Mouse (Mus musculus): Measurements from ENCODE around the gene Pxylp1. TPM values are rescaled to one million over a fixed set of nuclear protein-coding genes. Genes with fewer than 3 reads are reported as not detected.
"Not testable (repeated sequence)": the region's sequence is repeated elsewhere in the genome, so short reads cannot be mapped to it uniquely, and the experiment has no call there.

The Pxylp1 gene
- 6.8 to 21.3 TPM (median 8.5 TPM) in 3 replicates for total RNA-seq (2017)

DNA sequence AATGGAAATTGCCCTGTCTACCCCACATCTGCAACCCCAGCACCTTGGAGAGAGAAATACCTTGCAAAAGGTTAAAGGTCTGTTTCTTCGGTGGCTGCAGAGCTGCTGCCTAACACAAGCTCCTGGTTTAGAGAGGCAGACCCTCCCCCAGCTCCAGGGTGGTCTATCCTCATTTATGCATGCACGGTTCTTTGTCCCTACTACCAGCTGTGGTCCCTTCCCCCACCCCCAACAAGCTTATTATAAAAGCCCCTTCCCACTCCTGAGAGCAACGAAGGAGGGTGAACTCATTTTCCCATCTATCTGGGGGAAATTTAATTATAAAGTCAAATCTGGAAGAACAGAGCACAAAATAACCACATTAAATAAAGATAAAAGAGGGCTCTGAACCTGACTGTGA, at the start of gene Pxylp1:
TSS of gene Pxylp1 (minus strand) at position 124 of the 400 bp plus-strand sequence.
- no peak for ATAC-seq (replicated peaks; ENCODE audit: insufficient number of reproducible peaks, low FRiP score, low TSS enrichment, poor library complexity, severe bottlenecking)

GRCm38 (mm10) chr9:96938887-96939286, 46.4 kb upstream of the Pxylp1 start:
- no peak for ATAC-seq (replicated peaks; ENCODE audit: insufficient number of reproducible peaks, low FRiP score, low TSS enrichment, poor library complexity, severe bottlenecking)

DNA sequence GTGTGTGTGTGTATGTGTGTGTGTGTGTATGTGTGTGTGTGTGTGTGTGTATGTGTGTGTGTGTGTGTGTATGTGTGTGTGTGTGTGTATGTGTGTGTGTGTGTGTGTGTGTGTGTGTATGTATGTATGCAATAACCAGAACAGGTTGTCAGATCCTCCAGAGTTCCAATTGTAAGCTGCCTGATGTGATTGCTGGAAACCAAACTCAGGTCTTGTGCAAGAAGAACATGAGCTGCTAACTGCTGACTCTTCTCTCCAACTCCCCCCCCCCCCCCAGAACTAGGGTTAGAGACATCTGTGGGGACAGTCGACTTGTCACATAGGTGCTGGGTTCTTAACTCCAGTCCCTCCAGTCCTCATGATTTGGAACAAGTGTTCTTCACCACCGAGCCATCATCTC, 44.0 kb upstream of the Pxylp1 start:
- not testable (repeated sequence) for ATAC-seq (replicated peaks; ENCODE audit: insufficient number of reproducible peaks, low FRiP score, low TSS enrichment, poor library complexity, severe bottlenecking)

DNA sequence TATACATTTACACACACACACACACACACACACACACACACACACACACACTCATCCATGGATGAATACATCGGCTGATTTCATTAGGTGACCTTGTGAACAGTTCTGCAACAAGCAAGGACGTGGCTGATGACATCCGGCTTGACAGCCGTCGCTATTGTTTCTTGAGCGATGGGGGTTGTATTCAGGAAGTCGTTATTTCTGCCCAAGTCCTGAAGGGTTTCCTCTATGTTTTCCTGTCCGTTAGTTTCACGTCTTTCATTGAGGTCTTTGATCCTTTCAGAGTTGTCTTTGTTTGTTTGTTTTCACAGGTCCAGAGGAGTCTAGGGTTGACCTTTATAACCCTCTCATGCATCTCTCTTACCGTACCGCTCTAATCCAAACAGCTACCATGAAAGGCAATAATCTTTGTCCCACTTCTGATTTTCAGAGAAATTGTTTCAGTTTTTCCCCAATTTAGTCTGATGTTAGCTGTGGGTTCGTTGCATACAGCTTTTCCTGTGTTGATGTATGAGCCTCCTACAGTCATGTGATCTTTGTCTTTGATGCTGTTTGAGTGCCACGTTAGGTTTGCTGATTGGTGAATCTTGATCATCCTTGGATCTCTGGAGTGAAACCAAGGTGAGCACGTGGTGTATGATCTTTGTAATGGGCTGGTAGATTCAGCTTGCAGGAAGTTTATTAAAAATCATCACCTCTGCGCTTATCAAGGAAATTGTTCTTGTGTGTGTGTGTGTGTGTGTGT, 43.3 kb upstream of the Pxylp1 start:
- ATAC-seq (replicated peaks; ENCODE audit: insufficient number of reproducible peaks, low FRiP score, low TSS enrichment, poor library complexity, severe bottlenecking): no peak; the same call in 1 of the 2 replicates

- ATAC-seq (replicated peaks; ENCODE audit: insufficient number of reproducible peaks, low FRiP score, low TSS enrichment, poor library complexity, severe bottlenecking): no peak
Observed at GRCm38 (mm10) chr9:96934816-96935215, 42.3 kb upstream of the Pxylp1 start.

GRCm38 (mm10) chr9:96932751-96933150, 40.3 kb upstream of the Pxylp1 start:
- no peak for ATAC-seq (replicated peaks; ENCODE audit: insufficient number of reproducible peaks, low FRiP score, low TSS enrichment, poor library complexity, severe bottlenecking)

- ATAC-seq (replicated peaks; ENCODE audit: insufficient number of reproducible peaks, low FRiP score, low TSS enrichment, poor library complexity, severe bottlenecking): no peak
Observed at GRCm38 (mm10) chr9:96923577-96924316, 31.3 kb upstream of the Pxylp1 start.

- ATAC-seq (replicated peaks; ENCODE audit: insufficient number of reproducible peaks, low FRiP score, low TSS enrichment, poor library complexity, severe bottlenecking): no peak
Observed at GRCm38 (mm10) chr9:96923119-96923518, 30.6 kb upstream of the Pxylp1 start.

GRCm38 (mm10) chr9:96916620-96917538, 24.4 kb upstream of the Pxylp1 start:
- ATAC-seq (replicated peaks; ENCODE audit: insufficient number of reproducible peaks, low FRiP score, low TSS enrichment, poor library complexity, severe bottlenecking): peak; percentile 93

DNA sequence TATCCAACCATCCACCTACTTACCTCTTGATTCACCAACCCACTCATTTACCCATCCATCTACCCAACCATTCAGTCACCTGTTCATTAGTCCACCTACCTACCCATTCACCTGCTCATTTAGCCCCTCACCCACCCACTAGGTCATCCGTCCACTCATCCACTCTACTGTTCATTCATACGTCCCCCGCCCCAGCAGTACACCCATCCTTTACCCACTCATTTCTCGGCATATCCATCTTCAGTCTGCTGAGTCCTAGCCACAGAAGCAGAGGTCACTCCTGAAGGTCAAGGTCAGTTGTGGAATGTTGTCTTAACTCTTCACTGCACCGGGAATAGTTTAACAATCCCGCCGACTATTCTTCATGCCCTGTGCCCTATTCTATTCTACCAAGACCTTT, 23.6 kb upstream of the Pxylp1 start:
- no peak for ATAC-seq (replicated peaks; ENCODE audit: insufficient number of reproducible peaks, low FRiP score, low TSS enrichment, poor library complexity, severe bottlenecking)

DNA sequence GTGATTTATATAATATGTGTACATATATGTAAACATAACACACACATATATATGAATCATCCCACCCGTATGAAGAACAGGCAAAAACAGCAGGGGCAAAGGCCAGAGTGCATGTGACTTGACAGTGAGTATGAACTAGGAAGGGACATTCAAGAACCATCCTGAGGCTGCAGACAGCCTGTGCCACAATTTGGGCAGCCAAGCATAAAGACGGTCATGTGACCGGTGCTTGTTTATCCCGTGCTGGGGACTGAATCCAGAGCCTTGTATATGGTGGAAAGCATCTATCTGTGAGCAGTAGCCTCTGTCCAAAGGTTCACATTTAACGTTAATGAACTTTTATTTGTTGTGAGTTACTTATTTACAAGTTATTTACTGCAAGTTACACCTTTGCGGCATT, 22.4 kb upstream of the Pxylp1 start:
- no peak for ATAC-seq (replicated peaks; ENCODE audit: insufficient number of reproducible peaks, low FRiP score, low TSS enrichment, poor library complexity, severe bottlenecking)

- ATAC-seq (replicated peaks; ENCODE audit: insufficient number of reproducible peaks, low FRiP score, low TSS enrichment, poor library complexity, severe bottlenecking): no peak
Observed at GRCm38 (mm10) chr9:96914005-96914404, 21.5 kb upstream of the Pxylp1 start.

- ATAC-seq (replicated peaks; ENCODE audit: insufficient number of reproducible peaks, low FRiP score, low TSS enrichment, poor library complexity, severe bottlenecking): no peak
Observed at GRCm38 (mm10) chr9:96909503-96909902, 17.0 kb upstream of the Pxylp1 start.

GRCm38 (mm10) chr9:96908737-96909136, 16.3 kb upstream of the Pxylp1 start:
- no peak for ATAC-seq (replicated peaks; ENCODE audit: insufficient number of reproducible peaks, low FRiP score, low TSS enrichment, poor library complexity, severe bottlenecking)

- ATAC-seq (replicated peaks; ENCODE audit: insufficient number of reproducible peaks, low FRiP score, low TSS enrichment, poor library complexity, severe bottlenecking): no peak
Observed at GRCm38 (mm10) chr9:96904360-96905355, 12.2 kb upstream of the Pxylp1 start.

DNA sequence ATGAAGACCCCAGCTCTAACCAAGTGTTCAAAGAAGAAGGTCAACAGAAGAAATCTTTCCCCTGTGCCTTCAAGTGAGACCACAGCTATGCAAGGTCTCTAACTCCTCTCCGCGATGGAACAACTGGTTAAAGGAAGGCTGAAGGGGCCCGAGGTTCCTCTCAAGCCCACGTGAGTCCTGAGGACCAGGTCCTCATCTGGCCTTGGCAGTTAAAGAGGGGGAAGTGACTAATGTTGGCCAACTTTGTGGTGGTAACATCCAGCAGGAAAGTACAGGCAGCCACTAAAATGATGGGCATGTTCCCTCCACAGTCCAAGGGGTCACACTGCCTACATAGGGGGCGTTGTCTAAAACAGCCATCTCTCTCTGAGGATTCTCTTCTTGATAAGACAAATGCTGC, 7.2 kb upstream of the Pxylp1 start:
- ATAC-seq (replicated peaks; ENCODE audit: insufficient number of reproducible peaks, low FRiP score, low TSS enrichment, poor library complexity, severe bottlenecking): peak; percentile 68

- ATAC-seq (replicated peaks; ENCODE audit: insufficient number of reproducible peaks, low FRiP score, low TSS enrichment, poor library complexity, severe bottlenecking): no peak
Observed at GRCm38 (mm10) chr9:96899004-96899403, 6.5 kb upstream of the Pxylp1 start.

GRCm38 (mm10) chr9:96896690-96897089, 4.2 kb upstream of the Pxylp1 start:
- ATAC-seq (replicated peaks; ENCODE audit: insufficient number of reproducible peaks, low FRiP score, low TSS enrichment, poor library complexity, severe bottlenecking): peak; percentile 49; the same call in 1 of the 2 replicates
